Mouse (Mus musculus) stomach, postnatal 0 days (tissue): ENCODE measurements at regions not wholly inside any gene's neighbourhood (a gene's known extent, or its start where the extent isn't known, plus 50 kb on each side); places are given as distances from the start of the nearest gene placed in this dataset.

Source experiments
- CTCF ChIP-seq: IDR thresholded peaks from 2 replicates; pipeline ENCODE4 v1.5.1; 2016; ENCODE audit warnings: antibody characterized with exemption, low read depth, mild to moderate bottlenecking, moderate library complexity
- EP300 ChIP-seq: optimal IDR thresholded peaks from 2 replicates; pipeline ENCODE3; 2016; ENCODE audit warnings: antibody characterized with exemption

- TF ChIP-seq EP300: no peak
- TF ChIP-seq CTCF: no peak
These were observed 333.7 kb downstream of the 3100002H09Rik start for GRCm38 (mm10) chr4:124276741-124277455.
